Mouse (Mus musculus) gastrocnemius, adult 8-10 months (tissue): ENCODE measurements around the gene Ablim2. TPM values are rescaled to one million over a fixed set of nuclear protein-coding genes. Genes with fewer than 3 reads are reported as not detected.
A peak's percentile ranks its signal among the peaks of the same experiment; 100 is the strongest.

Source experiments
- DNase-seq, 2 experiments: peaks; one replicate each; pipeline ENCODE4 v3.0.0; 2022; ENCODE audit warnings: low spot score in 2 of 2
- total RNA-seq, 4 experiments: library from RNA; stranded (reverse); gene quantifications; 2 replicates each; pipeline ENCODE4 v1.2.4; 2022

The Ablim2 gene
- total RNA-seq, 4 experiments from 2014 or later: 36.1 to 43.4 (median 40.7) TPM

- DNase-seq: no peak
Observed at GRCm38 (mm10) chr5:35739536-35740278, 18.0 kb upstream of the Ablim2 start, which contains the start of gene Sh3tc1. TSS of gene Sh3tc1 (minus strand) at chr5:35739987.

GRCm38 (mm10) chr5:35740716-35741115, 17.0 kb upstream of the Ablim2 start:
- no peak for DNase-seq

GRCm38 (mm10) chr5:35741225-35741820, 16.4 kb upstream of the Ablim2 start:
- no peak for DNase-seq

- peak; percentile 71 to 74 for DNase-seq
Observed at GRCm38 (mm10) chr5:35743238-35743951, 14.3 kb upstream of the Ablim2 start.

GRCm38 (mm10) chr5:35743990-35744722, 13.5 kb upstream of the Ablim2 start:
- DNase-seq: no peak

DNA sequence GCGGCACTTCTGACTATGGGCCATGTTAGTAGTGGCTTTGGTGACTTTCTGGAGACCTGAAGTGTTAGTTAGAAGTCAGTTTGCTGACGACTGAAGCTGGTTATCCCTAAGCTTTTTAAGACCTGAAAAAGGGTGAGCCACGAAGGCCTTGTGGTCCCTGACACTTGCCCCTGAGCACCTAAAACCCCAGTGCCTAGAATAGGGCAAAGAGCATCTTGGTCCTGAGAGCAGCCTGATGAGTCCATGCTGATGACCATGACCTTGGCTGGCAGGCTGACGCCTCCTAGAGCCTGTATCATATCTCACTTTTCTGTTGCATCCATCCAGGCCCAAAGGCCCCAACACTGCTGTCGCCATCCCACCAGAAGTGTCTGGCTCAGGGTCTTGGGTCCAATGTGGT, 12.3 kb upstream of the Ablim2 start:
- DNase-seq: no peak

- DNase-seq: peak; percentile 50 to 52
Observed at GRCm38 (mm10) chr5:35746910-35747309, 10.8 kb upstream of the Ablim2 start.

GRCm38 (mm10) chr5:35749416-35749815, 8.3 kb upstream of the Ablim2 start:
- no peak for DNase-seq

DNA sequence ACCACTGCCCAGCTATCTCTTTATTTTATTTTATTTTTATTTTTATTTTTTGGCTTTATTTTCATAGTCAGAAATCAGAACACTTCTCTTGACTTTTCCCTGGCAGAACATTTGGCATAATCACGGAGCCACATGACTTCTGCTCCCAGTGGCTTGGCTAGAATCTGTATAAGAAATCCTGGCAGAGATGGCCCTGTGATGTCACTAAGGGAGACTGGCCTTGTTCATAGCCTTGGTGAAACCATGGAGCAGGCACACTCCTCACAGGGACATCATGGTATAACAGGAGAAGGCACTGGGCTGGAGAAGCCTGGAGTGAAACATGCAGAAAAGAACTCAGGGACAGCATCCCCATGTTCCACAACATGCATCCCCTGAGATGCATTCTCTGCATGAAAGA, 7.7 kb upstream of the Ablim2 start:
- DNase-seq: no peak

DNA sequence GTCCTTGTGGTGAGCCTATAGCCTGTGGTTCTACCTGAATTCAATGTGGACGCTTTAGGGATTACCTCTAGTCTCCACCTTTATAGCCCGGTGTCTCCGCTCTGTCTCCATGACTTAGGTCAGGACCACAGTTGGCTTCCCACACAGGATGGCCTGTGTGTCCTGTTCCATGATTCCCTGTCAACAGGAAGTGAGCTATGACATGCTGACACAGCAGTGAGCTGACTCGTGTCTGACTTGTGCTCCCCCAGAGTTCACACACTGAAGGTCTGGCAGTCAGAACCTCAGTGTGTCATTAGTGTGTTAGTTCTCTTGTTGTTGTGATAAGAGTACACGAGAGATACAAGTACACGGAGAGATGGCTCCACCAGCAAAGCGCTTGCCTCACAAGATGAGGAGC, 6.7 kb upstream of the Ablim2 start:
- DNase-seq: no peak

DNA sequence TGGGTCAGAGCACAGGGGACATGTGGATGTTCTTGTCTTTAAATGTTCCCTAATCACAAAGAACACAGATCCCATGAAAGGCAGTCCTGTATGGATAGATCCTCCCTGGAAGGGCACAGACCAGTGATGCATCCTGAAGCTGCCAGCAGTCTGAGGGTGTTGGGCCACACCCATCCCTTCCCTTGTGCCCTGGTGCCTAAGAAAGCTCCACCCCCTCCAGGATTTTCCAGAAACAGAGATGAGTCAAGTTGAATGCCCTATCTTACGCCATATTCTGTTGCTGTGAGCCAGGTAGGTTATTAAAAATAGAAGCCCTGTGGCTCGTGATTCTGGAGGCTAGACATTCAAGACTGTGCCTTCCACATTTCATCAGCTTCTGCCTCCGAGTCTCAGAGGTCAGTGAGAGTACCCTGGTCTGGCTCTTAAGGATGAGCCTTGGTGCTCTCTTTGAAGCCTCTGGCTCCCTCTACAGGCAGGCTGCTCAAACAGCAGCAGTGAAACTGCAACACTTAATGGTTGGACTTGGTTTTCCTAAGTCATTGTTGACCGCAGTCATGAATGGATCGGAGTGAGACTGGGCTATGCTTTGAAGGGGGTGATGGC, 2.4 kb upstream of the Ablim2 start:
- DNase-seq: peak; percentile 41 to 54

- no peak for DNase-seq
Observed at GRCm38 (mm10) chr5:35756020-35756419, 1.7 kb upstream of the Ablim2 start.

GRCm38 (mm10) chr5:35756997-35757638, 562 bp upstream of the Ablim2 start:
- DNase-seq: no peak

GRCm38 (mm10) chr5:35758081-35759053, 687 bp downstream of the Ablim2 start:
- peak in 1 of 2 experiments; percentile 36 for DNase-seq

- no peak for DNase-seq
Observed at GRCm38 (mm10) chr5:35761323-35761722, 3.6 kb downstream of the Ablim2 start.

DNA sequence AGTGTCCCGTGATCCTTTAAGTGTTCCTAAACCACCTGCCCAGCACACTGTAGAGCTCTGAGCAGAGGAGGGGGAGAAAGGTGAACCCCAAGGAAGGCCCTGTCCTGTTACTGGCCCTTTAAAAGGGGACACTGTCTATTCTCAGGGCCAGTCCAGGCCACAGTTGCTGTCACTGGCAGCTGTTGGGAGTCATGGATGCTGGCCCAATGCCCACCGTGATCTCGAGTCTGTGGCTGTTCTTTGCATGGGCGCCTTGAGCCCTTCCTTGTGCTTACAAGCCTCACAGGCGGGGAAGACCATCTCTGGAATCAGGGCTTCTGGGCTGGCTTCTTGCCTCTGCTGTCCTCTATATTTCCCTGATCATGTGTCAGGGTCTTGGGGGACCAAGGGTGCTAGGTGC, 4.7 kb downstream of the Ablim2 start:
- DNase-seq: peak; percentile 61 to 74

GRCm38 (mm10) chr5:35762850-35763249, 5.2 kb downstream of the Ablim2 start:
- peak; percentile 44 to 63 for DNase-seq

DNA sequence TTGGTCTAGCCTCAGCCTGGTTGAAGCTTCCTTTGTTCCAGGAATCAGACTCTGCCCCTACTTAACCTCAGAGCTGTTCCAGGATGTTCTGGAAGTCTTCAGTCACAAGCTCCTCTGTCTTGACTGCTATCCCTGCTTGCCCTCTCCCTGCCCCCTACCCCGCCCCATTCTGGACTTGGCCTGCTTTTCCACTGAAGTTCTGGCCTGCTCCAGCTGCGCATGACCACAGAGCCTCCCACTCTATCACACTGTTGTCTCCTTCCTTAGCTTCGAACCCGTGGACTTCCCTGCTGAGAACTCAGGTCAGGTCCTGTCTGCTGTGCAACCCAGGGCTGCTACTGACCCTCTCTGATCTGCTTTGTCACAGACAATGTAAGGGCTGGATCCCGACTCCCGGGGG, 8.2 kb downstream of the Ablim2 start:
- no peak for DNase-seq

- DNase-seq: no peak
Observed at GRCm38 (mm10) chr5:35768525-35768924, 10.8 kb downstream of the Ablim2 start.

- no peak for DNase-seq
Observed at GRCm38 (mm10) chr5:35768997-35769396, 11.3 kb downstream of the Ablim2 start.
